Mouse (Mus musculus) thymus, adult 2 months (tissue): Measurements from ENCODE around the gene Bcl2l2. TPM values are rescaled to one million over a fixed set of nuclear protein-coding genes. Genes with fewer than 3 reads are reported as not detected.
A peak's percentile ranks its signal among the peaks of the same experiment; 100 is the strongest.

ENCODE experiments used
- DNase-seq: peaks from one replicate; pipeline ENCODE4 v3.0.0; 2021
- H3K27ac ChIP-seq: fragments of 200-500 bp; 2 replicates; pipeline ENCODE4 v1.5.1; 2012; ENCODE audit warnings: low read length, control low read depth; ENCODE audit not compliant: control insufficient read depth, insufficient read depth
- H3K27me3 ChIP-seq: fragments of 200-500 bp; 2 replicates; pipeline ENCODE4 v1.6.1; 2012; ENCODE audit warnings: mild to moderate bottlenecking, low read length, moderate library complexity, mixed read lengths; ENCODE audit not compliant: control insufficient read depth, insufficient read depth
- H3K36me3 ChIP-seq: fragments of 200-500 bp; 2 replicates; pipeline ENCODE4 v1.6.1; 2012; ENCODE audit warnings: mild to moderate bottlenecking, low read length, moderate library complexity; ENCODE audit not compliant: control insufficient read depth, insufficient read depth
- H3K4me1 ChIP-seq: fragments of 200-500 bp; replicated peaks from 2 replicates; pipeline ENCODE4 v1.6.1; 2012; ENCODE audit warnings: low read length; ENCODE audit not compliant: control insufficient read depth, insufficient read depth
- H3K4me3 ChIP-seq: fragments of 200-500 bp; 2 replicates; pipeline ENCODE4 v1.5.1; 2012; ENCODE audit warnings: mild to moderate bottlenecking, low read length, control low read depth, moderate library complexity; ENCODE audit not compliant: control insufficient read depth, insufficient read depth
- CTCF ChIP-seq: fragments of 200-500 bp; IDR thresholded peaks from 2 replicates; pipeline ENCODE4 v1.5.1; 2012; ENCODE audit warnings: mild to moderate bottlenecking, control low read depth, low read length, moderate library complexity, borderline replicate concordance; ENCODE audit not compliant: control insufficient read depth, poor library complexity, insufficient read depth; ENCODE audit errors: extremely low read depth
- POLR2A ChIP-seq: fragments of 200-500 bp; IDR thresholded peaks from 2 replicates; pipeline ENCODE4 v1.6.1; 2012; ENCODE audit warnings: mild to moderate bottlenecking, low read length, control low read depth, moderate library complexity; ENCODE audit not compliant: control insufficient read depth, poor library complexity, insufficient read depth; ENCODE audit errors: extremely low read depth
- WGBS: fragments of 180-500 bp; shearing (Covaris S2); methylation state at CpG from one replicate; pipeline ENCODE4 v1.1.7; 2018; 5-methylcytosine and 5-hydroxymethylcytosine counted together
- polyA plus RNA-seq: library from polyadenylated mRNA; depleted of rRNA; stranded (reverse); fragments of >200 nt; gene quantifications from 2 replicates; pipeline ENCODE4 v1.2.3, GENCODE M21; 2012

The Bcl2l2 gene
- polyA plus RNA-seq, 1 experiment: 23.5 TPM

GRCm38 (mm10) chr14:54870861-54871260, 12.3 kb upstream of the Bcl2l2 start, which contains the start of gene Homez:
TSS of gene Homez (minus strand) at chr14:54870961.
- no peak for TF ChIP-seq CTCF
- TF ChIP-seq POLR2A: no peak
- WGBS: 94% methylated on average over 5 of the region's 5 CpGs
- Histone ChIP-seq H3K4me3 (no peak within 1 kb of the TSS), H3K27me3 (no peaks in the 10 kb centered on the region; the same call in 1 of the 2 replicates), H3K4me1 (peaks cover 5% of the 10 kb centered on the region), H3K27ac (no peak within 1 kb of the TSS), H3K36me3 (no peaks in the 10 kb centered on the region)
- no peak for DNase-seq

DNA sequence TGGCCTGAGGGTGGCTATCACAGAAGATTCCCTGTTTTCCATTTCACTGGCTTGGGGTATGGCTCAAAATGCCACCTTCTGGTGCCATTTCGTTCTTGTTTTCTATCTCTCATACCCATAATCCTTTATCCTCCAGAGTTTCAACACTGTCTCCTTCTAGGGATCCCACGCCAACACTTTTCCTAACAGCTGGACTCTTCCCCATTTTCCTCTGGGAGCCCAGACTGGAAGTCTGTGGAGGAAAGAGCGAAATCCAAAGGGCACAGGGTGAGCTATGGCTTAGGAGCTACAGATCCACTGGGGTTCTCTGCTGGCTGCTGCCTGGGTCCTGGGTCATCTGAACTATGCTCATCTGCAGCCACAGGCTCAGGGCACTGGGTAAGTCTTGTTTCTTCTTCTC, 9.0 kb upstream of the Bcl2l2 start:
- no peaks in the 10 kb centered on the region; the same call in 1 of the 2 replicates for H3K27me3 ChIP-seq
- WGBS: 97% methylated on average over 3 of the region's 3 CpGs
- TF ChIP-seq POLR2A (no peak), CTCF (no peak)

DNA sequence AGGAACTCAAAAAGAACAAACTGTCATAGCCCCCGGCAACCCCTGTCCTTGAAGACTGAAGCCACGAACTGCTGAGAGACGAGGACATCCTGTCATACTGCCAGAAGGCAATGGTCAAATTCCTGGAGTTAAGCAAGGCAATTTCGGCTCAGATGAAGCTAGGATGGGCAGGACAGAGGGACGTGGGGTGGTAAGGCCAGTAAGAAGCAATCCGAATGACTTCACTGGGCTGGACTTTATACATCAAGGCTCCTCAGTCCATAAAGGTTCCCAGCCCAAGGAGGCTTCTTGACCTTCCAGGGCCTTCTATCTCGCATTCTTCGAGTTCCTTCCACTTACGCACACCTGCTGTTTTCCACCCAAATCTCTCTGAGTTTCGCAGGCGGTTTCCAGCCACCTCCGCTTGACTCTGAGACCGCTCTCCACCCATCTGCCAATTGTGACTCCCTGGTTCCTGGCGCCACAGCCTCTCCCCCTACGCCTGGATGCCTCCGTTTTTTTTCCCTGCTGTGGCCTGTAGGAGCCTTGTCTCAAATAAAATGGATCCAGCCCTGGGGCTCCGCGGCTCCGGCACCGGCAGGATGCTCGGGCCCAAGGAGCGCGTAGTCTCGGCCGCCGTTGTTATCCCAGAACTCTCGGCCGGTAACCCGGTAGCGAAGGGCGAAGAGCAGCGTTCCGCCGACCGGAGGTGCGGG, 7.2 kb upstream of the Bcl2l2 start:
- Histone ChIP-seq H3K36me3 (no peaks in the 10 kb centered on the region), H3K4me3 (peak overlapping the region; percentile 56), H3K27ac (no peak overlapping the region), H3K4me1 (peaks cover 8% of the 10 kb centered on the region), H3K27me3 (no peaks in the 10 kb centered on the region; the same call in 1 of the 2 replicates)
- TF ChIP-seq POLR2A (no peak), CTCF (no peak)
- DNase-seq: no peak
- 8% methylated on average over 36 of the region's 36 CpGs for WGBS

More for the DNA sequence above, 9.0 kb upstream of the Bcl2l2 start:
- DNase-seq: no peak
- H3K36me3 ChIP-seq: no peaks in the 10 kb centered on the region
- H3K4me3 ChIP-seq: no peak overlapping the region
- peaks cover 8% of the 10 kb centered on the region for H3K4me1 ChIP-seq
- H3K27ac ChIP-seq: no peak overlapping the region

DNA sequence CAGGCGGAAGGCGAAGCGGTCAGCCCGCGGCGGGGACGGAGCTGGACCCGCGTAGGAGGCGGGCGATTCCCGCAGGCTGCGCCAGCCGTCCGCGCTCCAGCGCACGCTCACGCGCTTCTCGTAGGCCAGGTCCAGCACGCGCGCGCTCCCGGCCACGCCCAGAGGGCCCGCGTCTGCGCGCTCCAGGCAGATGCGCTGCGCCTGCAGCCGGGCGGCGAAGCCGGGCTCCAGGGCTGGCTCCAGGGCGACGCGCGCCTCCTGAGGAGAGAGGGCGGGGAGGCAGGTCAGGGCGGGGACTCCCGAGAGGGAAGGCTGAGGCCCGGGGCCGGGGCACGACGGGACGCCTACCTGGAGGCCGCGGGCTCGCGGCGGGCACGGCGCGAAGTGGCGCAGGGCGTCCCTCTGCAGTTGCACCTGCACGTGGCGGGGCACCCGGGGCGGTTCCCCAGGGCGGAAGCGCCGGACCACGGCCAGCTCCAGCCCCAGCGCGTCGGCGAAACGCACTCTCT, 6.6 kb upstream of the Bcl2l2 start:
- DNase-seq: peak; percentile 80
- H3K4me1 ChIP-seq: peaks cover 8% of the 10 kb centered on the region
- peak overlapping the region; percentile 56 for H3K4me3 ChIP-seq
- H3K36me3 ChIP-seq: no peaks in the 10 kb centered on the region
- WGBS: under 1% methylated on average over 72 of the region's 72 CpGs
- no peaks in the 10 kb centered on the region; the same call in 1 of the 2 replicates for H3K27me3 ChIP-seq
- TF ChIP-seq POLR2A (0 out of 2 replicates have a peak, but pooled peaks have one; percentile 12), CTCF (no peak)
- H3K27ac ChIP-seq: no peak overlapping the region

GRCm38 (mm10) chr14:54877048-54877715, 6.0 kb upstream of the Bcl2l2 start, which contains the start of gene Ppp1r3e:
TSS of gene Ppp1r3e (minus strand) at chr14:54877550.
- Histone ChIP-seq H3K27me3 (no peaks in the 10 kb centered on the region; the same call in 1 of the 2 replicates), H3K4me3 (peak within 1 kb of the TSS; percentile 56), H3K36me3 (no peaks in the 10 kb centered on the region), H3K4me1 (peaks cover 8% of the 10 kb centered on the region), H3K27ac (no peak within 1 kb of the TSS)
- under 1% methylated on average over 61 of the region's 61 CpGs for WGBS
- DNase-seq: peak; percentile 63
- TF ChIP-seq POLR2A (no peak), CTCF (no peak)

DNA sequence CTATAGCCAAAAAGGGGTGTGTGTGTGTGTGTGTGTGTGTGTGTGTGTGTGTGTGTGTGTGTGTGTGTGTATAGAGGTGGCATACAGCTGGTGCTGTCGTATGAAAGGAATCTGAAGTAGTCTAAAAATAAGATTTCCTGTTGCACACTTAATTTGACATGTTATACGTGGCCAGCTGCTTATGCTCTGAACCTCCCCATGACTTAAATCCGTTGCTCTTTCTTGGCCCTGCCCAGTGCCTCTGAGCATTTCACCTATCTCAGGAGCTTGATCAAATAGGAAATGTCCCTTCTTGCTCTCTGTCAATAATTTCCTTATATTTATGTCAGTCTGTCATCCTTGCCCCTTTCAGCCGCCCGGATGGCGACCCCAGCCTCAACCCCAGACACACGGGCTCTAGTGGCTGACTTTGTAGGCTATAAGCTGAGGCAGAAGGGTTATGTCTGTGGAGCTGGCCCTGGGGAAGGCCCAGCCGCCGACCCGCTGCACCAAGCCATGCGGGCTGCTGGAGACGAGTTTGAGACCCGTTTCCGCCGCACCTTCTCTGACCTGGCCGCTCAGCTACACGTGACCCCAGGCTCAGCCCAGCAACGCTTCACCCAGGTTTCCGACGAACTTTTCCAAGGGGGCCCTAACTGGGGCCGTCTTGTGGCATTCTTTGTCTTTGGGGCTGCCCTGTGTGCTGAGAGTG, 990 bp downstream of the Bcl2l2 start:
- peak overlapping the region; percentile 19; the same call in 1 of the 2 replicates for H3K27ac ChIP-seq
- WGBS: 75% methylated on average over 21 of the region's 21 CpGs
- no peak for DNase-seq

More for the DNA sequence above, 990 bp downstream of the Bcl2l2 start:
- Histone ChIP-seq H3K4me1 (peaks cover 22% of the 10 kb centered on the region), H3K4me3 (peak overlapping the region; percentile 45), H3K27me3 (no peaks in the 10 kb centered on the region), H3K36me3 (no peaks in the 10 kb centered on the region)
- TF ChIP-seq CTCF (no peak), POLR2A (no peak)
